Mouse (Mus musculus): Measurements from ENCODE around the gene Cep170b.

Gene Cep170b

DNA sequence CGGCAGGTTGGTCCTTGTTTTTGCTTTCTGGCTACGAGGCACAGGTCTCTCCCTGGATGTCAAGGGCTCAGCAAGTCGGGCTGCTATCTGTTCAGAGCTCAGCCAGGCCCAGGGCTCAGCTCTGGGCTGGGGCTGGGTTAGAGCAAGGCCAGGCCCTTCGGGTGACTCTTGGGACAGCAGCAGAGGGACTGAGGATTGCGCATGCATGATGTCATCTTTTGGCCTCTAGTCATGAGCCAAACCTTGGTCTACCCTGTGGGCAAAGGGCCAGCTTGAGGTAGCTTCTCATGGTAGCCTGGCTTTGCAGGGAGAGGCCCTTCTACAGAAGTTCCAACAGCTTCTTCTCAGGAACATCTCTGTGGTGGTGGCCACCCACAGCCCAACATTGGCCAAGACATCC is 43.9 kb downstream of the Cep170b start:
- DNase-seq (ENCODE audit: low spot score): no peak

DNA sequence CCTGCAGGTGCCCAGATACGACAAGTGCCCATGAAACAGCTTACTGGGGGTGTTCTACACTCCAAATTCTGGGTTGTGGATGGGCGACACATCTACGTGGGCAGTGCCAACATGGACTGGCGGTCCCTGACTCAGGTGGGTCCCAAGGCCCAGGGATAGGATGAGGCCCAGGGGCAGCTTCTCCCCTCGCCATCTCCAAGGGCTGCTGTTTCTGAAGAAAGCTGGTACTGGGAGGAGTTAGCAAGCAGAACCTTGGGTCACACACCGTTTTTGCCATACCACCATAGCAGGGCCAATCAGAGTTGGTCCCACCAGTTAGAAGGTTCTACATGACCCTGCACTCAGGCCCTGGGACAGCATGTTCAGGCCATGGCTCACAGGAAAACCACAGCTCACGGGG is 44.7 kb downstream of the Cep170b start:
- no peak for DNase-seq (ENCODE audit: low spot score)

DNA sequence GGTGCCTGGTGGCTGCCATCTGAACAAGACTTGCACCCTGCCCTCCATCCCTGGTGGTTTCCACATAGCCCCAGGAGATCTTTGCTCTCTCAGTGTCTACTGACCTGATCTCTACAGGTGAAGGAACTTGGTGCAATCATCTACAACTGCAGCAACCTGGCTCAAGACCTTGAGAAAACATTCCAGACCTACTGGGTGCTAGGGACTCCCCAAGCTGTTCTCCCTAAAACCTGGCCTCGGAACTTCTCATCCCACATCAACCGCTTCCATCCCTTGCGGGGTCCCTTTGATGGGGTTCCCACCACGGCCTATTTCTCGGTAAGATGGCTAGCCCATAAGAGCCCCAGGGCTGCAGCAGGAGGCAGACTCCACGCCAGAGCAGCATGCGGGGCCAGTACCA is 46.3 kb downstream of the Cep170b start:
- DNase-seq (ENCODE audit: low spot score): no peak

DNA sequence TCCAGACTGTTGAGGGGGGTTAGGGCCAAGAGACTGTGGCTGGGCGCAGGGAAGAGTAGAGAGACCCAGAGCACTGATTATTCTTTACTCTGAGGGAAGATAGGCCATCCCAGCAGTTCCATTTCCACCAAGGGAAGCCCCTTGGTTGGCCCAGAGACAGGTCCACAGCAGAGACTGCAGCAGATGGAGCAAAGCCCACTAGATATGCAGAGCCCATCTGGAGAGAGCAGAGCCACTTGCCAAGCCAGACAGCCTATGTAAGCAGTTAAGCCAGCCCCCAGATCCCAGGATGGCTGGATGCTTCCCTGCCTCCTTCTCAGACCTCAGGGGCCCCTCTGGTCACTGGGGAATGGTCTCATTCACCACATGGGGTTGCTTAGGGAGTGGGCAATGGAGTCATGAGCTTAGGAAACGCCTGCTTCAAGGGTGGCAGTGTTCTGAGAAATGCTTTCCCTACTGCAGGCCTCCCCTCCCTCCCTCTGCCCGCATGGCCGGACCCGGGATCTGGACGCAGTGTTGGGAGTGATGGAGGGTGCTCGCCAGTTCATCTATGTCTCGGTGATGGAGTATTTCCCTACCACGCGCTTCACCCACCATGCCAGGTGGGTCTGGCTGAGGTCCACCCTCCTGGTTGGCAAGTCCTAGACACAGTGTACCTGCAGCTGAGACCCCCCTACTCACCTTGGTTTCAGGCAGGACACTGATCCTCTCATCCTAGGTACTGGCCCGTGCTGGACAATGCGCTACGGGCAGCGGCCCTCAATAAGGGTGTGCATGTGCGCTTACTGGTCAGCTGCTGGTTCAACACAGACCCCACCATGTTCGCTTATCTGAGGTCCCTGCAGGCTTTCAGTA is 47.0 kb downstream of the Cep170b start:
- no peak for DNase-seq (ENCODE audit: low spot score)

DNA sequence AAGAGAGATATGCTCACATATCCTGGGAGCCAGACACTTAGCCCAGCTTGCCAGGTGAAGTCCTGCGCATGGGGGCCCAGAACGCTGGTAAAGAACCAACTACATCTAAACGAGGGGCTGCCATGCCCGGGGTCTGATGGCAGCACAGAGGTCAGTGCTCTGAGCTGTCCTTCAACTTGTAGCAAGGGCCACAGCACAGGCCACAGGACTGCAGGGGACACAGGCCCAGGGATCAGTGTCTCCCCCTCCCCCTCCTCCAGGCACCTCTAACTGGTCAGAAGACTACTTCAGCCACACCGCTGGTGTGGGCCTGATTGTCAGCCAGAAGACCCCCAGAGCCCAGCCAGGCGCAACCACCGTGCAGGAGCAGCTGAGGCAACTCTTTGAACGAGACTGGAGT is 47.9 kb downstream of the Cep170b start:
- DNase-seq (ENCODE audit: low spot score): no peak

DNA sequence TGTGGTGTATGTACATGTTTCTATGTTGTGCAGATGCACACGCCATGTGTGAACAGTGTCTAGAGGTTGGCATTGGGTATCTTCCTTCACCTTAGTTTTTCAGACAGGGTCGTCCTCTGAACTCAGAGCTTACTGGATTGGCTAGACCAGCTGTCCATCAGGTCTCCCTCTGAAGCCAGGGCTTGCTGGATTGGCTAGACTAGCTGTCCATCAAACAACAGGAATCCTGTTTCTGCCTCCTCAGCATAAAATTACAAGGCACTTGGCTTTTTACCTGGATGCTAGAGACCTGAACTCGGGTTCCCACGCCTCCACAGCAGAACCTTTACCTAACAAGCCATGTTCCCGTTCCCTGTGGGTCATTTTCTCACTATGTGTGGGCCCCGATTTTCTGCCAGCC is 48.8 kb downstream of the Cep170b start:
- DNase-seq (ENCODE audit: low spot score): no peak

DNA sequence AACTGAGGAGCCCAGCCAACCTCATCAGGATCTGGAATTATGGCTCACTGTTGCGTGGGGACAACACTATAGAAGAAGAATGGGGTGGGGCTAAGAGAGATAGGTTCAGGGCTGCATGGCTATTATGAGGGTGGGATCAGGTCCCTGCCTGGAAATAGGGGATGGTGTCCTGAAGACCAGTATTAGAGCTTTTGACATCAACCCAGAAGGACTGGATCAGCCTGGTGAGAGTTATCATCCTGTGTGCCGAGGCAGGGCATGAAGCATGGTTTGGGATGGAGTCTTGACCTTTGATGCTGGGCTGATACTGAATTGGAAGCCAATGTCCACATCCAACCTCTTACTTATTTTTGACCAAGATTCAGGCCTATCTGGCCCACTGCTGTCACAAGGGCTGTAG is 49.5 kb downstream of the Cep170b start:
- no peak for DNase-seq (ENCODE audit: low spot score)

DNA sequence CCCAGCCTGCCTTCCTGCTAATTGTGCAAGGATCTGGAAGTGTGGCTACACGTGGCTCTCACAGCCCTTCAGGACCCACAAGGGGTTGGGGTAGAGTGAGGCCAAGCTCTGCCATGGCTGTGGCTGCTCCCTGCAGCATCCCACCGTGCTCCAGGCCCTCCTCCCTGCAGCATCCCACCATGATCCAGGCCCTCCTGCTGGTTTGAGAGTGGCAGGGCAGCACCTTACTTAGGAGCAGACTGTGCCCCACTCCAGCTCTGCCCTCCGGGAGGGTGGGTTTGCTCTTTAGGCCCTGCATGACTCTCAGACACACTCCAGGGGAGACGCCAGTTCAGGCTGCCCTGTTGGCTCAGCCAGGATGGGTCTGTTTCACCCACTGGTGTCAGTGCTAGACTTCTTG is 50.1 kb downstream of the Cep170b start:
- DNase-seq (ENCODE audit: low spot score): no peak

DNA sequence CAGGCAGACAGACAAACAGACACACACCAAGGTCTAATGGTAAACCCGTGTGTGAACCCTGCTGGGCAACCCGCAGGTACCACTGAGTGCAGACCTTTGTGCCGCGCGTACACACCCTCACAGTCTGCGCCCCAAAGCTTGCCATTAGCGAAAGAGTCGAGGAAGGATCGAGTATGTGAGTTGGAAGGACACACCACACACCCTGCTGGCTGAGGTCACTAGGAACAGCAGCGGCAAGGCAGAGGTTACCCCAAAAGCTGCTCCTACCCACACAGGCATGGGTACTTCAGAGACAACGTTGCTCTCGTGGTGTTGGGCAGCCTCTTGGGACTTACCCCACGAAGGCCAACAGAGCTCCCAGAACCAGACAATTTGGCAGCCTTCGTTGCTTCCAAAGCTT is 52.1 kb downstream of the Cep170b start:
- no peak for DNase-seq (ENCODE audit: low spot score)

DNA sequence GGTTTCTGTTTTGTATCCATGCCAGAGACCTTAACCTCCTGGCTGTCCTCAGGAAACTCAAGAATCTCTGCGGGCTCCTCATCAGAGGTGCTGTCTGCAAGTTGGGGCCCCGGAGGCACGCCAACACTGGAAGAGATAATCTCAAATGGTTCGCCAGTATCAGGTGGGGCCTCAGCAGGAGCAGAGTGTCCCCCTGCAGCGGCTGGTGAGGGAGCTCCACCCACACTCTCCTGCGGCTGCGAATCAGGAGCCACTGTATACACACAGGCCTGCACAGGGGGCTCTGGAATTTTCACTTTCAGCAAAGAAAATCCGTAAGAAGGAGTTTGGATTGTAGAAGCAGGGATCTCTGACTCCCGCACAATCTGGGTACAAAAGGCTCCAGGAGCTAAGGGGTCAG is 53.1 kb downstream of the Cep170b start:
- DNase-seq (ENCODE audit: low spot score): no peak

DNA sequence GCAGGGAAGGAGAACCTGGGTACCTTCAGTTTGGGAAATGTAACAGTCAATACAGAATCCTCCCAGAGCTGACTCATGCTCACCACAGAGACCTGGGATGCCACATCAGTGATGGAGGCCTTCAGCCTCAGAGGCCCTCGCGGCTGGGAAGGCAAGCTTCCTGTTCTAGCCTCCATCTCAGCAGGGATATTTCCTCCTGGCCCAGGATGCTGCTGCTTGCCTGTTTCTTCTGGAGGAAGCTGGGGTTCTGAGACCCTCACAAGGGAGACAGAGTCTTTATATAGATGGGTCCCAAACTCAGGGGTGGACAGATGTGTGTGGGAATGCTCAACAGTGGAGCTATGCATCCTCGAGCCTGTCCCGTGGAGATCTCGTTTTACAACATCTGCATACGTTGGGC is 53.8 kb downstream of the Cep170b start:
- no peak for DNase-seq (ENCODE audit: low spot score)

DNA sequence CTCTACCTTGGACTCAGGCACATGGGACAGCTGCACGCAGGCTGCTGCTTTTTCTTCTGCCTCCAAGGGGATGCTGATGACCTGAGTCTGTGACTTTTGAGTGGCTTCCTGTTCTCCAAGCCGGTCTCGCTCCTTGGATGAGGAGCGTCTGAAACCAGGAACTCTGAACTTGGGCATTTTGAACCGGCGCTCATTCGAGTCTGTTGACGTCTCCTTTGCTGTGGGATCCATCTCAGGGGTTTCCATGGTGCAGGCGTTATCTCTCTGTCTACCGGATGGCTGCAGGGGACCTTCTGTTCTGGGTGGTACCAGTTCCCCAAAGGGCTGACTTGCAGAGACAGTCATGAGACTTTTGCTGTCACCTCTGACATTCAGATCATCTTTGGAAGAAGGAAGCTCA is 54.2 kb downstream of the Cep170b start:
- no peak for DNase-seq (ENCODE audit: low spot score)

DNA sequence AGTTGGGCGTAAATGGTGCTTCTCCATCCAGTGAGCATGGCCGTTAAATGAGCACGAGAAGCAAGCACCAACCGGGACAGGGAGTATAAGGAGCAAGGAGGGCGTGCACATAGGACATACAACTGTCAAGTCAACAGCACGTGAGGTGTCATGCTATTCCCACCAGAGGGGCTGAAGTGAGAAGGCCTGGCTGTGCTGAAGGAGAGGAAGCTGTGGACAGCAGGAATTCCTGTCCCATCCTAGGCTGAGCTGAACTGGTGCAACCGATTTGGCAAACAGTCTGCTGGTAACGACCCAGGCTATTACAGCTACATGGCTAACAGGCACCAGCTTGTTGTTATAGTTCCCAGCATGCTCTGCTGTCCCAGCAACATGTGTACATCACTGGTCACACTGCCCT is 70.8 kb downstream of the Cep170b start:
- no peak for DNase-seq (ENCODE audit: low spot score)

DNA sequence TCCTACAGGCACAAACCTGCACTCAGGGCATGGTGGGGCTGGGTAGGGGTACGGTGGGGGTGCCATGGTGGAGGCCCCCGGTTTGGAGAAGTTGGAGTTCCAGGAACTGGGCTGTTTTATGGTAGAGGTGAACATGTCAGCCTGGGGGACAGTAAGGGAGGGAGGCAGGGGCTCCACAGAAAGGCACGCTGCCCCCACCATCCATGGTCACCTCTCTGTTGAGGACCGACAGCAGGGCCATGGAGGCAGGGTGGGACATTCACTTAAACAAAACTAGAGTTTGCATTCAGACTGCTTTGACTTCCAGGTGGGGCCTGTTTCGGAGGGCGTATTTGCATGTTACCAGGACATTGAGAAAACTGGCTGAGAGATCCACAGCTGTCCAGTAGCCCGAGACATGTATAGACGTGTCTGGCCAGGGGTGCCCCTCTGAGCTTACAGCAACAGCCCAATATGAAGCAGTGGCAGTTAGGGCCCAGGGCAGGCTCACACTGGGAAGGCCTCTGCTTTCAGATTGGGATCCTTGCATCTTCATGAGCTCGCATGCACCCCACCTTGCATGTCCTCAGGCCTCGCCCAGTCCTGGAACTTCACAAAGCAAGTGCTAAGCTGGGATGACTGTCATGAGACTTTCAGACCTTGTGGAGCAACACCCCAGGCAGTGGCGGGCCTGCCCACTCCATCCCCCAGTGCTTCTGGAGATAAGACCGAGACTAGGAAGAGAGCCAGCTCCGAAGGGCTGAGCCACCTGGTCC is 73.5 kb downstream of the Cep170b start:
- no peak for DNase-seq (ENCODE audit: low spot score)

DNA sequence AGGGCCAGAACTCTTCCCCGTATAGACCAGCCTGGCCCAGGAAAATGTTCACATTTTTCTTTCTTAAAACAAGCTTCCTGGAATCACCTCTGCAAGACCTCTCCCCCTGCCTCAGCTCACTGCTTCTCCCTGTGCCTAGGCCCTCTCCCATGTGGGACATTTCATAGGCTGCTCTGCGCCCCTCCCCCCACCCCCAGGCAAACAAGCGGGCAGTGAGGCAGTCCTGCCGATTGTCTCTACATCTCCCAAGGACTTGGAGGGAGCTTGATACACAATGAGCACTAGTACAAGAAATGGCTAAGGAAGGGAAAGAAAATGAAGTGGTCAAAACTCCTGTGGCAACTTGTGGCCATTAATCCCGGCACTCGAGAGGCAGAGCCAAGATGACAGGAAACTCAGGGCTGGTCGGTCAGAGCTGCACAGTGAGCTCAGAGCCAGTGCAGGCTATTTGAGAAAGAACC is 74.1 kb downstream of the Cep170b start:
- DNase-seq (ENCODE audit: low spot score): no peak

DNA sequence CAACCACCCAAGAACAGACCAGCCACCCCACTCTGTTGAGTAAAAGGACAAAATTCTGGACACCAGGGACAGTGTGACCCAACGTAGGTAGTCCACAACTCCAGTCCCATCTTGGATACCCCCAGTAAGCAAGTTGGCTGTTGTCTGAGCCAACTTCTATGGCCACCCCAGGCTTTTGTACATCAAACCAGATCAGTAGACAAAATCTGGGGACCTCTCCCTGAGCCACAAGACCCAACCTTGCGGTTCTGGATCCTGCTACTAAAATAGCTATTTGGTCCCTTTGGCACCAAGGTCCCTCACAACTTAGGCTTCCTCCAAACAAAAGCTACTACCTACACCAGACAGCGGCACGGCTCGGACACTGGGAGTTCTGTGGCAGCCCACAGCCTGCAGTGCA is 74.7 kb downstream of the Cep170b start:
- DNase-seq (ENCODE audit: low spot score): no peak

DNA sequence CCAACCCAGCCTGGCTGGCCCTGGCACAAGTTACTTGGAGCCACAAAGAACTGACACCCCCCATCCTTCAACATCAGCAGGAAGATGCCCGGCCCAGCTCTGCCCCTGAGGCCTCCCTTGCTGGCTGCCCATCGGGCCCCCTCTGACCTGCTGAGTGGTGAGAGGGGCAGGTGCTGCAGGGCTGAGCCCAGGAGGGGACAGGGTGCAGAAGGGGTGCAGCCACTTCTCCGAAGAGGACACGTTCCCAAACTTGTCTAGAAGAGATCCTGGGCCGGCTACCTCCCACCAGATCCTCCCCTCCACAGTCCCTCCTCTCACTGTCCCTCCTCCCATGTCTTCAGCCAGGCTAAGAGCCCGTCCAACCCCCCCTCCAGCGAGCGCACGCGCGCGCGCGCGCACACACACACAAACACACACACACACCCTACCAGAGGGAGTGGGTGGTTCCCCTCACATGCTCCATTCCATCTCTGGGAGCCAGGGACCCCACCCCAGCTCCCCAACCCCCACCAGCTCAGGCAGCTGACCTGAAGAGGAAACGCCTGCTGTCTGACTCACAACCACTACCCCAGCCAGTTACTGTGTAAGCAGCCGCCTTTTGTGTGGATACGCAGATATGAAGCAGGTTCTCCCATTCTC is 75.3 kb downstream of the Cep170b start:
- no peak for DNase-seq (ENCODE audit: low spot score)
